Mouse (Mus musculus) spleen, adult 12 weeks (tissue): ENCODE results near the gene Slc22a16.

Experiments used
- DNase-seq: peaks from one replicate; pipeline ENCODE4 v3.0.0; 2022; ENCODE audit warnings: low spot score

Slc22a16 gene

DNA sequence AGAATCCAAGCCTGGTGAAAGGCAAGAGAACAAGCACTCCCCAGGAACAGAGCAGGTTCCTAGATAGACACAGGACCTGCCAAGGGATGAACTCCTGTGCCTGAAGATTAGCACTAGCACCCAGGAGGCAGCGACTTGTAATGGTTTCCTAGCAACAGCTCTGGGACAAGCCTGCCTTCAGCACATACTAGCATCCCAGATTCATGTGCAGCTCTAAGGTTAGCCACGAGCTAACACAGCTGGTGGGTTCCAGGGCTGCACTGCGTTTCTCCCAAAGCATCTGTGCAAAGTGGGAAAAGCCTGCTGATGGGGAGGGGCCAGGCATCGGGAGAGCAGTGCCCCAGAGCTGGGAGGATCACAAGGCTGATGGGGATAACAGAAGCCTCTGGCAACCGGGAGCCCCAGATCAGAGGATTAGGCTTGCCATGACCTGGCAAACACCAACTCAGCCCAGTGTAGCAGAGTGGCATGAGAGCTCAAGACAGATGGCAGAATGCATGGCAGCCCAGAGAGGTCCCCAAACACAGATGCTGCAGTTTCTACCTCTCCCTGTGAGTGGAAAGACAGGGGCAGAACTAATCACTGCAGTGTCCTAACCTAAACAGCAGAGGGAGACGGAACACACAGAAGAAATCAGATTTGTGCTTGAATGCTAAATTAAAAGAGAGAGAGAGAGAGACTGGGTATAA lies 34.7 kb downstream of the Slc22a16 start:
- DNase-seq: no peak

- DNase-seq: no peak
These were observed 47.8 kb downstream of the Slc22a16 start for GRCm38 (mm10) chr10:40617973-40618372.

DNA sequence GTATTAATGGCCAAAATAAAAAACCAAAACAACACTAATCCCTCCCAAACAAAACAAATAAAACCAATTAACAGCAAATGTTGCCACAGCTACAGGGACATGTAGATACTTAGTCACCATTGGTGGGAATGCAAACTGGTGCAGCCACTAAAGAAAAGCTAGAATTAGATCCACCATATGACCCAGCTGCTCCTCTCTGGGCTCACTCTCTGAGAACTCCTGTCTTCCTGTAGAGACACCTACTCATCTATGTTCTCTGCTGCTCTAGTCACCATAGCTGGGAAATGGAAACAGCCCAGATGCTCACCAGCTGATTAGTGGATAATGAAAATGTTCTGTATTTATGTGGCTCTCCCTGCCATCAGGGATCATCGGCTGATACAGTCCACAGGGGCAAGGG lies 49.6 kb downstream of the Slc22a16 start:
- DNase-seq: no peak

GRCm38 (mm10) chr10:40629140-40629539 lies 59.0 kb downstream of the Slc22a16 start:
- DNase-seq: peak; percentile 16

GRCm38 (mm10) chr10:40629656-40630311 lies 59.6 kb downstream of the Slc22a16 start, which contains the start of gene Ddo:
Gene Ddo, plus strand, starts transcription at chr10:40630011.
- no peak for DNase-seq

DNA sequence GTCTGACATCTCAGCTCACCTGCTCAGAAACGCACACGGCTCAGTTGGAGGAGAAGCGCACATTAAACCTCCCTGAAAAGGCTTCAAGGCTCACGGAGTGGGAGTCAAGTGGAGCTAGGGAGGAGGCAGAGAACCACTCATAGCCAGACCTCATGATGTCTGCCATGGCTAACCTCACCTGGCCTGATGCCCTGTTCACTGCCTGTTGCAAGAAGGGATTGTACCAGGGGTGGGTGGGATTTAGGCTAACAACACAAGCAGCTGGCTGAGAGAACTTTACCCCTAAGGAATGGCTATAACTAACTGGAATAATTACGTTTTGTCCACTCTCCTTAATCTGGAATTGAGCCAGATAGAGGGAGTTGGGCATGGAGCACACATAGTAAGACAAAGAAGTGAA lies 60.3 kb downstream of the Slc22a16 start:
- no peak for DNase-seq

- no peak for DNase-seq
These were observed 60.8 kb downstream of the Slc22a16 start for GRCm38 (mm10) chr10:40630961-40631360.

DNA sequence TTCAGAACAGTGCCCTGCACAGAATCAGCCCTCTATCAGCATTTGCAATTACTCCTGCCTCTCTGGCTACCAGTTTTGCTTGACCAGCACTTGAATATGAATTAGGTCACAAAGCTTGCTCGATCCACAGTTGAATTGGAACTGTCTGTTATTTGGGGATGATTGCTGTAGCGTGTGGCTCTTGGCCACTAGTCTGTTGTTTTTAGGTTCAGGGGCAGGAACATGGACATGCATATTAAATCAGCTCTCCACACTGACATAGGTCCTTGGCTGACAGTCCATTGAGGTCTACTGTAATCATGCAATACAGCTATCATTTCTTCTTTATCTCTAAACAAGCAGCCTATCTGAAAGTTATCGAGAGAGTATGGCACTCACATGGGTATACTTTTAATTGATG lies 62.0 kb downstream of the Slc22a16 start:
- DNase-seq: no peak

GRCm38 (mm10) chr10:40637331-40637730 lies 67.2 kb downstream of the Slc22a16 start:
- no peak for DNase-seq

- DNase-seq: no peak
These were observed 68.1 kb downstream of the Slc22a16 start for GRCm38 (mm10) chr10:40638276-40638675.

DNA sequence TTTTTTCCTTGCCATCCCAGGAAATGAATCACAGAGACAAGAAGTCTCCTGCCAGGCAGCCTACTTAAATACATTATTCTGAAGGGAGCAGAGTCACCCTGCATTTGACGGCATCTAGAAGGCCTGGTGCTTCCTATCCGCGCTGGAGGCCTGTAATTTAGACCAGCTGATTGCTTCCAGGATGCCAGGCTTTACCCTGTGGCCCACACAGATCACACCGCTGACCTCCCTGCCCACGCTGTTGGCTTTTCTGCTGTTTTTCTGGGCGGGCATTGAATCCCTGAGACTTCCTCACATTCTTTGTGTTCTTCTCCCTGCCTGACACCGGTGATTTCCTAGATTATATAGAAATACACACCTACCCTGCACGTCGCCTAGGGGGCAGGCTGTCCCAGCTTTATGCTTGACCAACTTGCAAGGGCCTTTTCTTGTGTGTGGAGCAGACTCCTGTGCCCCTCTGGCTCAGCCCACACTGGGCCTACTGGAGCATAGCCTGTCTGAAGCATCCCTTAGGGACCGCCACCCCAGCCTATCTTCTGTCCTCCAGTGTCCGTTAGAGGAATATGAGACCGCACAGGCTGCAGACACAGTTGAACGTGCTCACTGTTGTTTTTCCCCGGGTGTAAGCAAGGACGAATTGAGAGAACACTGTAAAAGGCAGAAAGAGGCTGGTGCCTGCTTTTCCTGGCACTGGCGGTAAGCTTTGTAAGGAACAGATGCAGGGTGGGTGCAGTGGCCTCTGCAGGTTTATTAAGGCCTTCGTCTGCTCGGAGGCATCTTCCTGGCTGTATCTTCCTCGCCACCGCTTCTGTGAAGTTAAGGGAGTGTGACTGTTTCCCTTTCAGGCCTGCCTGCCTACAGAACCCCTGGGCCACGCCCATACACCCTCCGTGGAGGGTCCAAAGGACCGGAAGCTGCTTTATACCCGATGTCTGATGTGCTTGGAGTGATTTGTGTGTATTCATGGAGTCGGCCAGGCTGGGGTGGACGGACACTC lies 69.0 kb downstream of the Slc22a16 start:
- DNase-seq: no peak

DNA sequence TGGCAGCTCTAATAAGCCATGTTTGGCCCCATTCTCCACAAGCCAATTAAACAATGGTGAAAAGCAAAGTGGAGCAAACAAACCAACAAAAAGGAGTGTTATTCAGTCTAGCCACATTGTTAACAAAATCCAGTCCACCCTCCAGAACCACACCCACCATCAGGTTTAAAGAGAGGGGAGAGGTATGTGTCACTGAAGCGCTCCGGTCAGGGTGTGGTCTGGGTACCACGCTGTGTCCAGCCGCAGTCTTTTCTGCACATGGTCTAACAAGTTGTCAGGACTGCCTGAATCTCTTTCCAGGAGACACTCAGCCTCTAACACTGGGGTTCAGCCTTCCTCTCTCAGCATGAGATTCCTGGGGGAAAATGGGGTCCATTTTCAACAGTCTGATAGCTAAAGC lies 70.3 kb downstream of the Slc22a16 start:
- DNase-seq: no peak

GRCm38 (mm10) chr10:40641901-40642300 lies 71.8 kb downstream of the Slc22a16 start:
- no peak for DNase-seq

DNA sequence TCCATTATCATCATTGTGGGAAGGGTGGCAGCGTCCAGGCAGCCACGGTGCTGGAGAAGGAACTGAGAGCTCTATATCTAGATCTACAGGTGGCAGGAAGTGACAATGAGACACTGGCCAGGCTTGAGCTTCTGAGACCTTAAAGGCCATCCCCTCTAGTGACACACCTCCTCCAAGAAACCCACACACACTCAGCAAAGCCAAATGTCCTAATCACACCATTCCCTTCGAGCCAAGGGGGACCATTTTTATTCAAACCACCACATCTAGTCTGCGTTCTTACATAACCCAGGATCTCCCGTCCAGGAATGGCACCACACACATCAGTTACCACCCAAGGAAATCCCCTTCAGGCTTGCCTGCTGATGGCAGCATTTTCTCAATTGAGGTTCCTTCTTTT lies 73.0 kb downstream of the Slc22a16 start:
- no peak for DNase-seq

GRCm38 (mm10) chr10:40644456-40644855 lies 74.3 kb downstream of the Slc22a16 start:
- no peak for DNase-seq

DNA sequence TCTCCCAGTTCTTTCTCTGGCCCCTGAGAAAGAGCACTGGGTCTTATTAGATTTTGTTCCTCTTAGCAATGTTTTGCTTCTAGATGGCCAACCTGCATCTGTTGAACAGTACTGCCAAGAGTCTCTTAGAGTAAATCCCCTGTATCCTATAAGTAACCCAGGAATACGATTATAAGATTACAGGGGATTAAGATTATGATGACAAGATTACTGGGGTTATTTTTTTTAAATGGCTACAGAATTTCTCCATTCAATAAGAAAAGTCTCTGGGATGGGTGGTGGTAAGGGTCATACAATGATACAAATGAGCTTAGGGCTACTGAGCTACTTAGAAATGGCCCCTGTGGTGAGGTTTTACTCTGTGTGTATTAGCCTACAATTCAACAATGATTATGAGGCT lies 75.2 kb downstream of the Slc22a16 start:
- DNase-seq: no peak

- DNase-seq: no peak
These were observed 78.6 kb downstream of the Slc22a16 start for GRCm38 (mm10) chr10:40648776-40649175.

DNA sequence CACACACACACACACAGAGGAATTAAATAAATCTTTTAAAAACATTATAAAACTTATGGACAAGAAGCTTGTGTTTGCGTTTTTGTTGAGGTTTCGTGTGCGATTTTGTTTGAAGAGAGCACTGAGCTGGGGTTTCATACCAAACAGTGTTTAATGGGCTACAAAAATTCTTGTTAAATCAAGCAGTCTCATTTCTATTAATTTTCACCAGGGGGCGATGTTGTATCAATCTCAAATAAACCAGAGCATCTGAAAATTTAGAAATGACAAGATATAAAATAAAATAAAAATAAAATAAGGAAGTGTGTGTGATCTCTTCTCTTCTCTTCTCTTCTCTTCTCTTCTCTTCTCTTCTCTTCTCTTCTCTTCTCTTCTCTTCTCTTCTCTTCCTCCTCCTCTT lies 79.5 kb downstream of the Slc22a16 start:
- no peak for DNase-seq

GRCm38 (mm10) chr10:40651676-40652075 lies 81.5 kb downstream of the Slc22a16 start:
- no peak for DNase-seq
